Mouse (Mus musculus): ENCODE results near the gene Lypd3.
"Not testable (repeated sequence)": the region's sequence is repeated elsewhere in the genome, so short reads cannot be mapped to it uniquely, and the experiment has no call there.

- TF ChIP-seq CTCF (IDR thresholded peaks at IDR 0.05; ENCODE audit: low read depth, low read length) = peak; percentile 27; the same call in 1 of the 2 replicates
- TF ChIP-seq POLR2A (IDR thresholded peaks at IDR 0.05; ENCODE audit: borderline replicate concordance, low read depth, low read length) = not testable (repeated sequence)
These were observed 47.8 kb downstream of the Lypd3 start for GRCm38 (mm10) chr7:24684121-24684520.

All from bone marrow macrophage, adult 2 months (primary cell).